Mouse (Mus musculus): ENCODE results near the gene Spocd1. TPM values are rescaled to one million over a fixed set of nuclear protein-coding genes. Genes with fewer than 3 reads are reported as not detected.

Gene Spocd1
- polyA plus RNA-seq, 2 experiments from 2014 or later = not detected

- ATAC-seq = no peak
Observed at GRCm38 (mm10) chr4:129978227-129978626, 49.2 kb downstream of the Spocd1 start.

- ATAC-seq = no peak
Observed at GRCm38 (mm10) chr4:129978930-129979329, 49.9 kb downstream of the Spocd1 start.

DNA sequence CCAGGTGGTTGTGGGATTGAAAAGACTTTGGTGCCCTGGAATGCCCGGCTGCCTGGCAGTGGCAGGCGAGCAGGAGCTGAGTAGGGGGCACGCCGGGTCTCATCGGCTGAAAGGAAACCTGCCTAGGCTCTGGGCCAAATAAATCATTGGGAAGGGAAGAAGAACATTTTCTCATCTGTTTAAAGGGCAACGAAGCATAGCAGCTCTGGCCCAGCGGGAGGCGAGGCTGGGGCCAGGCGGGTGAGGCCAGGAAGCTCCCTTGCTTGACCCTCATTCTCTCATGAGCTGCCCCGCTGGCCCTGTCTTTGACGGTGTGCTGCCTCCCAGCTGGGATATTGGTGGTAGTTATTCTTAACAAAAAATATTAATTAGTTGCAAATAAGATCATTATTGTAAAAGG, 52.6 kb downstream of the Spocd1 start:
- ATAC-seq = no peak

DNA sequence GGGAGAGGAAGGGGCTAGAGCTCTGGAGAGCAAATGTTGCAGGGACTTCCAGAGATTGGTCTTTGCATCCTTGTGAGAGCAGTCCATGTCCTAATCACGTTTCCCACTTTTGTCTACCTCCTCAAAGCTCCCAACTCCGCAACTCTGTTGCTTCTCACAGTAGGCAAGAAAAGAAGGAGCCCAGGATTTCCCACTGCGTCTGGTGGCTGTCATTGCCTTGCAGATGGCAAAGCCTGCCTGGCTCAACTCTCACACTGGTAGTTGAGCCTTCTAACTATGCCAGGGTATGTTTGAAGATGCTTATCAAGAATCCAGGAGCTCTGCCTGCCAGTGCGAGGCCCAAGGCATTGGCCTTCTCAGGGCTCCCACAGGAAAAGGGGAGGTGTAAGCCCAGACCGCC, 54.0 kb downstream of the Spocd1 start:
- ATAC-seq = no peak

DNA sequence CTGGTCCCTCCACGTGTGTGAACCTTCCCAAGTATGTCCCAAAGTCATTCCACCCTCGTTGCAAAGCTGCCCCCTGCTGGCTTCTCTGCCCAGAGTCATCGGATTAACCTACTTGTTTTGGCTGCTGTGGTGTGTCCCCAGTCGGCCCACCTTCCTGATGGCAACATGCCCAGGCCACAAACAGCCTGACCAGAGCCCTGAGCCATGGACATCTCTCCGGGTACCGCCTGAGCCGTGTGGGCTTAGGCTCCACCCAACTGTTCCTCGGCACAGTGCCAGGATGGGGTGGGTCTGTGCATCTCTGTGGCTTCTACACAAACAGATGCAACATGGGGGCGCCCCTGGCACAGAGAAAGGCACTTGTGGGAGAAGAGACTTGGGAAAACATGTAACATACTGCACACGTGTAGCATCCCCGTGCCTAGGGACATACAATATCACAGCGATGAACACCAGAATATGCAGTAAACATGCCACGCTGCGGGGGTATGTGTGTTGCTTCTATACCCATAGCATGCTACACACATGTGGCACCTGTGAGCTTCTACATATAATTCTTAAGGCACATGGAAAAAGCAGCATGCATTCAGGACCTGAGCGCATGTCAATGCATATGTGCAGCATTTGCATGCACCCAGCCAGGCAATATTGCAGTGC, 54.8 kb downstream of the Spocd1 start:
- ATAC-seq = no peak

- no peak for ATAC-seq
Observed at GRCm38 (mm10) chr4:129984421-129985061, 55.5 kb downstream of the Spocd1 start, which contains the start of gene Adgrb2. TSS of gene Adgrb2 (plus strand) at chr4:129984870.

DNA sequence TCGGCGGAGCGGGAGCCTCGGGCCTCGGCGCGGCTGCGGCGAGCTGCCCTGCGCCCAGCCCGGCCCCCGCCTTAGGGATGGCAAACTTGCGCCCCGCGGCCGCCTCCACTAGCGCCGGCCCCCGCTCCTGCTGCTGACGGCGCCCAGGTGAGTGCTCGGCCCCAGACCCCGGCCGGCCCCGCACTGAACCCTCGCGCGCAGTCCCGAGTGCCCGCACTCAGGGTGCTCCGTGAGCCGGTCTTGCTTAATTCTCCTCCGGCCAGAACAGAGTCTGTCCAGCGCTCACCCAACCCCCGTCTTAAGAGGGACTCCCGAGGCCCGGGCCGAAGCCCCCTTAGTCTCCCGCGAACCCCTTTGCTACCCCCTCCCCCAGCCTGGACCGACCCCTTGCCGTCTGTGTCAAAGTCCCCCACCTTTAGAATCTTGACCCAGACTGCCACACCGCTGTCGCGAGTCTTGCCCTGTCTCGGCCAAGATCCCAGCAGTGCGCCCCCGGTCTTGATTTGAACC, 56.2 kb downstream of the Spocd1 start:
- no peak for ATAC-seq

- ATAC-seq = no peak
Observed at GRCm38 (mm10) chr4:129985671-129986441, 56.8 kb downstream of the Spocd1 start.

GRCm38 (mm10) chr4:129987825-129988504, 58.9 kb downstream of the Spocd1 start:
- peak; percentile 73 for ATAC-seq

DNA sequence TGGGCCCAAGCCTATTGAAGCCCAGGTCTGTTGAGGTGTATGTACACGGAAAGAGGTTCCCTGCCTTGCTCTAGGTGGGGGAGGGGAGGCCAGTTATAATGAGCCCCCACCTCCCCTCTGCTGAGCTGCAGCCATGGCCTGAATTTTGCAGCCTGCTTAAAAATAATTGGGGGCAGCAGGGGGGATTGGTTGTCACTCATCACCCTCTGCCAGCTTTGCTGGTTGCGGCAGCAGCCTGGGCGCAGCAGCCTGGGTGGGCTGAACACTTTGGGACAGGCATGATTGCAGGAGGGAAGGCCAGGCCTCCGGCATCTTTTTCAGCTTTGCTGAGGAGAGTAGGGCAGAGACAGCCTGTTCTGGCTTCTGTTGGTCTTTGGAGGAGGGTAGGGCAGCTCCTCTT, 60.9 kb downstream of the Spocd1 start:
- no peak for ATAC-seq

- no peak for ATAC-seq
Observed at GRCm38 (mm10) chr4:129992720-129993119, 63.7 kb downstream of the Spocd1 start.

DNA sequence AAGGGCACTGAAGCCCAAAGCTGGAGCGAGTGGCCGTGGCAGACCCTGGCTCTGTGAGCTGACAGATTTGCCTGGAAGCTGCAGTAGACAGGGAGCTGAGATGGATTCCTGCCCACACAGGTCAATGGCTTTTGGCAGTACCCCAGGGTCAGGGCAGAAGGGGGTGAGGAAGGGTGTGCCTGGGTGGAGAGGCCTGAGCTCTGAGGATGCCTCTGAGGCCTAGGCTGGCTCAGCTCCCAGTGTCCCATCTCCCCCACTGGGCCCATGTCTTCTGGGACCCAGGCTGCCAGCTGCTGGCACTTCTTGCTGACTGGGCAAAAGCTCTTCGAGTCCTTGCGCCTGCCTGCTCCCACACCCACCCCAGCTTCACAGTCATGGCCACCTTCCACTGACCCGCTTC, 64.2 kb downstream of the Spocd1 start:
- no peak for ATAC-seq

DNA sequence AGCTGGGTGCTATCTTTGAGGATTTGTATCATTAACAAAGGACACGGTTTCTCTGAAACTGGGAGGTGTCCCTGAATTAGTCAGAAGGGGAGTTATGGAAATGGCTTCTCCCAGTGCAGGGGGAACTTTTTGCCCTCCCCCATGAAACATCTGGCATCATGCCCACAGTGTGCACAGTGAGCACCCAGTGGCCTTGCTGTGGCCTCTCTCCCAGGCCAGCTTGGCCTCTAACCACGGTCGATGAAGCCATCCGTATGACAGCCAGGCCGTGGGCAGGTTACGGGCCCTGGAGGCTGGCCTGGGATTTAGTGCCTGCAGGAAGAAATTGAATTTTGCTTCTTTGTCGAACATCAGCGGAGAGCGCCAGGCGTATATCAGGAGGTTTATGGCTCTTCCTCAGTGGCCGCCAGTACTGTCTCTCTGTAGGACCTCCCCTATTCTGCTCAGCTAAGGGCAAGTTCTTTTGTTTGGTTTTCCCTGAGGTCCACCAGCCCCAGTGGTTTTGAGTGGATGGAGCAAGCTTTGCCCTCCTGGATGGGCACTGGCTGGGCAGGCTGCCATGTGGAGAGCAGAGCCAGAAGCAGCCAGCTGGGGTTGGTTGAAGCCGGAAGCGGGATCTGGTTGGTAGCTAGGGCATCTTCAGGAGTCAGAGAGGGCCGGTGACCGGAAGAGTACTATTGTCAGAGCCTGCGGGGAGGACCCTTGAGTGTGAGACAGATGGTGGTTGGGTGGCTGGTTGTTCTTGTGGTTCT, 65.1 kb downstream of the Spocd1 start:
- no peak for ATAC-seq

- no peak for ATAC-seq
Observed at GRCm38 (mm10) chr4:129994728-129995127, 65.7 kb downstream of the Spocd1 start.

DNA sequence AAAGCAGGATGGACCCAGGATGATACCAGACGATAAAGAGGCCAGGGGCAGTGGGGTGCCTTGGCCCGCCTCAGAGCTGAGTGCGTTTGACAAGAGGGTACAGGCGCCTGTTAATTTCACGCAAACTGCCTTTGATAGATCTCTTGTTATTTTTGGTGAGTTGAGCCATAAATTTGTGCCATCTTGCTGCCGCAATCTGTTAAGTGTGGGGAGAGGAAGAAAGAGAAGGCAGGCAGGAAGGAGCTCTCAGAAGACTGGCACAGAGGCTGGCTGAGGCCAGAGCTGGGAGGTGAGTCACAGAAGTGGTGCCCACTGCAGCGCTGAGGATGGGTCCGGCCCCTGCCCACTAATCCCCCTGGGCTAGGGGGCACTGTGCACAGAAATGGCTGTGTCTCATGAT, 66.2 kb downstream of the Spocd1 start:
- no peak for ATAC-seq

- ATAC-seq = no peak
Observed at GRCm38 (mm10) chr4:129996015-129996414, 67.0 kb downstream of the Spocd1 start.

DNA sequence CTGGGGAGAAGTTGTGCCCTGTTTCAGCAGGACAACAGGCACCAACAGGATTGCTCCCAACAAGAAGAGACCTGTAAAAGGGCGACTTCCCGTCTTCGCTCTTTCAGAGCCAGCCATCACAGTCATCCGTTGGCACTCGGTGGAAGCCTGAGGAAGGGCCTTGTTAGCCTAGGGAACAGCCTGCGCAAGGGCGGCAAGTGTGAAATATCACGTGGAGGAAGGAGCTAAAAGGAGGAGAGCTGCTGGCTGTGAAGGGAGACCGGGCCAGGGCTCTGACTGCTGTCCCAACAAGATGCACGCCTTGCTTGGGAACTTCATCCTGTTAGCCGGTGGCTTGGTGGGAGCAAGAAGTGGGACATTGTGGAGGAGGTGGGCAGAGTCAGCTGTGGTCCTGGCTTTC, 69.1 kb downstream of the Spocd1 start:
- no peak for ATAC-seq

DNA sequence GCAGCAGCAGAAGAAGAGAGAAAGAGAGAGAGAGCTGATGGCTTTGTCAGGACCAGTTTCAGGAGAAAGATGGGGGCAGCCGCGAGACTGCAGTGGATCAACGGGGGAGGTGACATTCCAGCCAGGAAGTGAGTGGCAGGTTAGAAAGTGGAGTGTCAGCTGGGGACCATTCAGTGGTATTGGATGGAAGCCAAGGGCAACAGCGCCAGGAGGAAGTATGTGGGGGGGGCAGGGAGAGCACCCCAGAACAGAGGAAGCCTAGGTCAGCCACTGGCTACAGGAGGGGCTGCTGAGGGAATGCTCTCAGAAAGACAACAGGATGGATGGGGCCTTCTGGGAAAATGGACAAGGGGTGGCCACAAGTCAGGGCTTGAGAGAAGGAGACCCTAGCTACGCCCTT, 72.7 kb downstream of the Spocd1 start:
- ATAC-seq = no peak

DNA sequence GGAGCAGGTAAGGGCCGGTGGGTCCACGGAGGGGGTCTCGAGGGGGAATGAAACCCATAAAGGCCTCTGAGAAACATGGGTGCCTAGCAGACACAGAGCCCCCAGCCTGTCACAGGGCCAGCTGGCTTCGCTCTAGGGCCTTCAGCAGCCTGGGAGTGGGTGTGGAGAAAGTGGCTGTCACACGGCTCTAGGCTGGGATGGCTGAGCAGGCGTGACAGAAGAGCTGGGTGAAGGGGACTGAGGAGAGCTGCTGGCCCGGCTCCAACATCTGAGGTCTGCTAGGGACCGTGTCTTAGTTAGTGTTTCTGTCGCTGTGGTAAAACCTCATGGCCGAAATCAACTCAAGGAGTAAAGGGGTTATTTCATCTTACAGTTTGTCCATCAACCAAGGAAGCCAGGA, 73.1 kb downstream of the Spocd1 start:
- ATAC-seq = no peak

DNA sequence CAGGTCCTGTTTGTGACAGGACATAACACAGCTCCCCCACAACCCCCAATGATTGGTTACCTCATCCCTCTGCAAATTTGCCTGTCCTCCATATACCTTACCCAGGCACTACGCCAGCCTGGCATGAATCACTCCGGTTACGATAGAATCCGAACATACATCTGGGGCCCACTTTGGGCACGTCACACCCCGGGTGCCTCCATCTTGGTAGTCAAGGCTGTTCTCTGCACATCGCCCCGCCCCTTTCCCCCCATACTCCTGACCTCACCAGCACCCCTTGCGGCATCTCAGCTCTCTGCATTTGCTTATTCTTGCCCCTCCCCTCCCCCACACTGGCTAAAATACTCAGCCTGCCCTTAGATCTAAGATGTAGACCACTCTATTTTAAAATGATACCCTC, 76.5 kb downstream of the Spocd1 start:
- ATAC-seq = no peak

DNA sequence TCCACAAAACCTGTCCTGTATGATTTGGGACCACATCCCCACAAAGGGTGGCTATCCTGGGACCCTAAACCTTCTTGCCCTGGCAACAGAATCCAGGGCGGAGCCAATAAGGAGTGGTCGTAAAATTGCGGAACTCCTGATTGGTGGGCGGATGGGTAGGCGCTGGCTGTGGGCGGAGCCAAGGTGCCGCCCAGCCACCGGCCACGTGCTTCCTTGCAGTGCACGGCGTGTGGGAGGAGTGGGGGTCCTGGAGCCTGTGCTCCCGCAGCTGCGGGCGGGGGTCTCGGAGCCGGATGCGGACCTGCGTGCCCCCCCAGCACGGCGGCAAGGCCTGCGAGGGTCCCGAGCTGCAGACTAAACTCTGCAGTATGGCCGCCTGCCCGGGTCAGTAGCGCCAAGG, 77.5 kb downstream of the Spocd1 start:
- no peak for ATAC-seq
